Mouse (Mus musculus) lung, postnatal 14 days (tissue): ENCODE results near the gene Kmt2d.

Experiments
- DNase-seq: peaks from one replicate; pipeline ENCODE4 v3.0.0; 2021

The Kmt2d gene

DNA sequence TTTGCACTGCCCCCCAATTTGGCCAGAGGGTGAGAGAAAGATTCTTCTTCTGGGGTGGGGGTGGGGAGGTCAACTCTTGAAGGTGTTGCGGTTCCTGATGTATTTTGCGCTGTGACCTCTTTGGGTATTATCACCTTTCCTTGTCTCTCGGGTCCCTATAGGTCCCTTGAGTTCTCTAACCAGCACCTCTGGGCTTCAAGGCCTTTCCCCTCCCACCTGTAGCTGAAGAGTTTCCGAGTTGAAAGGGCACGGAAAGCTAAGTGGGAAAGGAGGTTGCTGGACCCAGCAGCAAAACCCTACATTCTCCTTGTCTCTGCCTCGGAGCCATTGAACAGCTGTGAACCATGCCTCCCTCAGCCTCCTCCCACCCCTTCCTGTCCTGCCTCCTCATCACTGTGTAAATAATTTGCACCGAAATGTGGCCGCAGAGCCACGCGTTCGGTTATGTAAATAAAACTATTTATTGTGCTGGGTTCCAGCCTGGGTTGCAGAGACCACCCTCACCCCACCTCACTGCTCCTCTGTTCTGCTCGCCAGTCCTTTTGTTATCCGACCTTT lies 77.8 kb downstream of the Kmt2d start:
- DNase-seq = no peak

DNA sequence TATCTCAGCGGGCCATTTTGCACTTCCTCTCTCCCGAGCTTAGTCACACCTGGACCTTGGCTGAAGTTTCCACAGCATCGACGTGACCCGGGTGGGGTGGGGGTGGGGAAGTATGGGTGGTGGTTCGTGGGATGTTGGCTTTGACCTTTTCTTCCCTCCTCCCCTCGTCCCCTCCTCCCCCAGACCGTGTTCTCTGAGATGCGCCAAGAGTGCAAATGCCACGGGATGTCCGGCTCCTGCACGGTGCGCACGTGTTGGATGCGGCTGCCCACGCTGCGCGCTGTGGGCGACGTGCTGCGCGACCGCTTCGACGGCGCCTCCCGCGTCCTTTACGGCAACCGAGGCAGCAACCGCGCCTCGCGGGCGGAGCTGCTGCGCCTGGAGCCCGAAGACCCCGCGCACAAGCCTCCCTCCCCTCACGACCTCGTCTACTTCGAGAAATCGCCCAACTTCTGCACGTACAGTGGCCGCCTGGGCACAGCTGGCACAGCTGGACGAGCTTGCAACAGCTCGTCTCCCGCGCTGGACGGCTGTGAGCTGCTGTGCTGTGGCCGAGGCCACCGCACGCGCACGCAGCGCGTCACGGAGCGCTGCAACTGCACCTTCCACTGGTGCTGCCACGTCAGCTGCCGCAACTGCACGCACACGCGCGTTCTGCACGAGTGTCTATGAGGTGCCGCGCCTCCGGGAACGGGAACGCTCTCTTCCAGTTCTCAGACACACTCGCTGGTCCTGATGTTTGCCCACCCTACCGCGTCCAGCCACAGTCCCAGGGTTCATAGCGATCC lies 78.6 kb downstream of the Kmt2d start:
- no peak for DNase-seq

DNA sequence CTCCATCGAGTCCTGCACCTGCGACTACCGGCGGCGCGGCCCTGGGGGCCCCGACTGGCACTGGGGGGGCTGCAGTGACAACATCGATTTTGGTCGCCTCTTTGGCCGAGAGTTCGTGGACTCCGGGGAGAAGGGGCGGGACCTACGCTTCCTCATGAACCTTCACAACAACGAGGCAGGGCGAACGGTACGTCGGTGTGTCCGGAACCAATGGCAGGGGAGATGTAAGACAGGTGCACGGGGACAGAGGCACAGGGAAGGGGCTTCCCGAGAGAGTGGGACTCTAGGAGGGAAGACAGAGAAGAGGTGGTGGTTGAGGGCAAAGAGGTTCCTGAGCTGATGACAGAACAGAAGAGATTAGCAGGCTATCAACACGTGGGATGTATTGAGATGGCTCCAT lies 79.2 kb downstream of the Kmt2d start:
- DNase-seq = no peak

DNA sequence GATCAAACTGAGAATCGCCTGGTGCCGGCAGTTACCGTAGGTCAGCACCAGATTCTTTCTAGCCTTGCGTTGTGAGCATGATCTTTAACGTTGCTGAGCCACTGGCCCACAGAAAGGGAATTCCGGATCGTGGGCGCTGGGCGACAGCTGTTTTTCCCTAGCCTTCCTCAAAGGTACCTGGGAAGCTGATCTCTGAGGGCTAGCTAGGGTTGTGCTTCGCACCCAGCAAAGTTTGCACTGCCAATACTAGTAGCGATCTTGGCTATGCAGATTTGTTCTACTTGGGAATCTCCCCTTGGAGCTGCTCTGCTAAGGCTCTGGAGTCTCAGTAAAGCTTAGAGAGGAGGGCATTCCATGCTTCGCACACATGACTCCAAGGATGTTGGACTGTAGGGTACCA lies 79.8 kb downstream of the Kmt2d start:
- DNase-seq = no peak

DNA sequence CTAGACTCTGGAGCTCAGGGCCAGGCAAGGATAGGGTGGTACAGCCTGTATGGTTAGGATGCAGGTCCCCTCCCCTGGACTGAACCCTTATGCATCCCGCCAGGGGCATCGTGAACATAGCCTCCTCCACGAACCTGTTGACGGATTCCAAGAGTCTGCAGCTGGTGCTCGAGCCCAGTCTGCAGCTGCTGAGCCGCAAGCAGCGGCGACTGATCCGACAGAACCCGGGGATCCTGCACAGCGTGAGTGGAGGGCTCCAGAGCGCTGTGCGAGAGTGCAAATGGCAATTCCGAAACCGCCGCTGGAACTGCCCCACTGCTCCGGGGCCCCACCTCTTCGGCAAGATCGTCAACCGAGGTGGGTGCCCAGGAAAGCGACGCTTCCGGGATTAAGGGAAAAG lies 80.2 kb downstream of the Kmt2d start:
- DNase-seq = no peak

DNA sequence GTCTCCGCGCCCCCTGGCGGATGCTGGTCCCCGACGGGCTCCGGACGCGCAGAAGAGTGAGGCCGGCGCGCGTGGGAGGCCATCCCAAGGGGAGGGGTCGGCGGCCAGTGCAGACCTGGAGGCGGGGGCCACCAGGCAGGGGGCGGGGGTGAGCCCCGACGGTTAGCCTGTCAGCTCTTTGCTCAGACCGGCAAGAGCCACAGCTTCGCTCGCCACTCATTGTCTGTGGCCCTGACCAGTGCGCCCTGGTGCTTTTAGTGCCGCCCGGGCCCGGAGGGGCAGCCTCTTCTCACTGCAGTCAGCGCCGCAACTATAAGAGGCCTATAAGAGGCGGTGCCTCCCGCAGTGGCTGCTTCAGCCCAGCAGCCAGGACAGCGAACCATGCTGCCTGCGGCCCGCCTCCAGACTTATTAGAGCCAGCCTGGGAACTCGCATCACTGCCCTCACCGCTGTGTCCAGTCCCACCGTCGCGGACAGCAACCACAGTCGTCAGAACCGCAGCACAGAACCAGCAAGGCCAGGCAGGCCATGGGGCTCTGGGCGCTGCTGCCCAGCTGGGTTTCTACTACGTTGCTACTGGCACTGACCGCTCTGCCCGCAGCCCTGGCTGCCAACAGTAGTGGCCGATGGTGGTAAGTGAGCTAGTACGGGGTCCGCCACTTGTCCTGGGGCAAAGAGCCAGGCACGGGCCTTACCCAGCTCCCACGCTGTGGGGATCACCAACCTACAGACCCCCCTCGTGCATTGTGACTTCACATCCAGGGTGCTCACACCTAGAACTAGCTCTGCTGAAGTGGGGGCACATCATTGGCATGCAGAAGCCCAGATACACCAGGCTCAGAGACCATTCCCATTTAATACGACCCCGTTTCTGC lies 81.1 kb downstream of the Kmt2d start, which contains the start of gene Wnt1:
Gene Wnt1, plus strand, starts transcription at position 197 of the 875 bp plus-strand sequence.
- peak; percentile 72 for DNase-seq

DNA sequence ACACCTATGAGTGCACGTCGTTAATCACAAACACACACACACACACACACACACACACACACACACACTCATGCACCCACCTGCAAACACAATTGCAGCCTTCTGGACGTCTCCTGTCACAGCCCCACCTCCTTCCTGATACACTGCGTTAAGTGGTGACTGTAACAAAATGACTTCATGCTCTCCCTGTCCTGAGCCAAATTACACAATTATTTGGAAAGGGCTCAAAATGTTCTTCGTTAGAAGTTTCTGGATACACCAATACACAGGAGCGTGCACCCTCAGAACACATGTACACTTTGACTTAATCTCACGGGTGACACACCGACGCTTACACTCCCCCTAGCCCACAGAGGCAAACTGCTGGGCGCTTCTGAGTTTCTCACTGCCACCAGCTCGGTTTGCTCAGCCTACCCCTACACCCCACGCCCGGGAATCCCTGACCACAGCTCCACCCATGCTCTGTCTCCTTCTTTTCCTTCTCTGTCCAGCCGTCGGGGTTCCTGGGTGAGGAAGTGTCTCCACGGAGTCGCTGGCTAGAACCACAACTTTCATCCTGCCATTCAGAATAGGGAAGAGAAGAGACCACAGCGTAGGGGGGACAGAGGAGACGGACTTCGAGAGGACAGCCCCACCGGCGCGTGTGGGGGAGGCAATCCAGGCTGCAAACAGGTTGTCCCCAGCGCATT lies 81.9 kb downstream of the Kmt2d start:
- DNase-seq = no peak

DNA sequence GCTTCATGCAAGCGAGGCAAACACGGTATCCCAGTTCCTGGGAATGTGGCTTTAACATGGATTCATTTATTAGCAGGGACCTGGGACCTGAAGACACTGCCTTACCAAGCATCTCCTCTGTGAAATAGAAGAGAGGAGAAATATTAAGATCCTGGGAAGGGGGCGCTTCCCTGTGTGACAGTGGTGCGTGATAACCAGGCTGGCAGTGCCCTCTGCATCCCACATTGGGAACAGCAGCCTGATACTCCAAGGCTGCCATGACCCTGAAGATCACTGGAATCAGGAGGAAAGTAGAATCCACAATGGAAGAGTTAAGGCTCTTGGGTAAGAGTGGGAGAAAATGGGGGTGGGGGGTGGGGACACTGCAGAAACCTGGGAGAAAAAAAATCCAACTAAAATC lies 83.1 kb downstream of the Kmt2d start:
- DNase-seq = no peak

DNA sequence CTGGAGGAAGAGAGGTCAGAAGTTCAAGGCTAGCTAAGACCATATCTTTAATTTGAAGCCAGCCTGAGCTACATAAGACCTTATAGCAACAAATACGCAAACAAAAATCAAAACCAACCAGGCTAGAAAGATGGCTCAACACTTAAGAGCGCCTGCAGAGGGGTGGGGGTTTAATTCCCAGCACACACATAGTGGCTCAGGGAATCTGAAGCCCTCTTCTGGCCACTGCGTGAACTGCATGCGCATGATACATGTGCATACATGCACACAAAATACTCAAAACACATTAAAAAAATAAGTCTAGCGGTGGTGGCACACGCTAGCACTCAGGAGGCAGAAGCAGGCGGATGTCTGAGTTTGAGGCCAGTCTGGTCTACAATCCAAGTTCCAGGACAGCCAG lies 85.3 kb downstream of the Kmt2d start:
- no peak for DNase-seq
